Mouse (Mus musculus): ENCODE data around the gene 2610318N02Rik. TPM values are rescaled to one million over a fixed set of nuclear protein-coding genes. Genes with fewer than 3 reads are reported as not detected.

The 2610318N02Rik gene
- polyA plus RNA-seq, 1 experiment: 0.74 TPM

Other genes starting within 250 kb of the 2610318N02Rik start
- 17.8 and 18.2 TPM in 2 replicates for gene Ppm1f, start 228.7 kb downstream of the 2610318N02Rik start, polyA plus RNA-seq (2012; rRNA removed)
- 122 and 134 TPM in 2 replicates for gene Mapk1, start 141.8 kb downstream of the 2610318N02Rik start, polyA plus RNA-seq (2012; rRNA removed)
- 4.2 and 4.5 TPM in 2 replicates for gene Ypel1, start 55.5 kb downstream of the 2610318N02Rik start, polyA plus RNA-seq (2012; rRNA removed)
- 86.8 and 97.1 TPM in 2 replicates for gene Ppil2, start 13.9 kb downstream of the 2610318N02Rik start, polyA plus RNA-seq (2012; rRNA removed)
- gene Sdf2l1, start 7.2 kb upstream of the 2610318N02Rik start, polyA plus RNA-seq (2012; rRNA removed): 16.1 and 17.9 TPM in 2 replicates
- 8.3 and 11.9 TPM in 2 replicates for gene Ydjc, start 19.5 kb upstream of the 2610318N02Rik start, polyA plus RNA-seq (2012; rRNA removed)
- gene Ccdc116, start 22.1 kb upstream of the 2610318N02Rik start, polyA plus RNA-seq (2012; rRNA removed): 4.9 and 5.5 TPM in 2 replicates
- gene Ube2l3, start 77.5 kb upstream of the 2610318N02Rik start, polyA plus RNA-seq (2012; rRNA removed): 105 and 111 TPM in 2 replicates
- 0.26 and 0.37 TPM in 2 replicates for gene Rimbp3, start 83.4 kb upstream of the 2610318N02Rik start, polyA plus RNA-seq (2012; rRNA removed)
- gene Hic2, start 108.4 kb upstream of the 2610318N02Rik start, polyA plus RNA-seq (2012; rRNA removed): 3.5 and 4.7 TPM in 2 replicates
- gene Tmem191c, start 150.9 kb upstream of the 2610318N02Rik start, polyA plus RNA-seq (2012; rRNA removed): 30.4 and 31.6 TPM in 2 replicates
- gene Serpind1, start 206.2 kb upstream of the 2610318N02Rik start, polyA plus RNA-seq (2012; rRNA removed): 0.19 and 0.24 TPM in 2 replicates